Mouse (Mus musculus) heart, embryonic 13.5 days (tissue): ENCODE data around the gene Gm20431. TPM values are rescaled to one million over a fixed set of nuclear protein-coding genes. Genes with fewer than 3 reads are reported as not detected.

ENCODE experiments used
- ATAC-seq: fragments of 200-750 bp; cut with Nextera tagmentation; 2 replicates; pipeline ENCODE4 v1.8.0; 2017; ENCODE audit warnings: moderate TSS enrichment; ENCODE audit not compliant: insufficient number of reproducible peaks, low FRiP score, low TSS enrichment; ENCODE audit errors: extremely low read depth
- H3K27ac ChIP-seq: fragments of 300-500 bp; sonication (generic); replicated peaks from 2 replicates; pipeline ENCODE4 v1.5.1; 2015; ENCODE audit warnings: moderate library complexity, mild to moderate bottlenecking, inconsistent platforms
- H3K27me3 ChIP-seq: fragments of 300-500 bp; sonication (generic); replicated peaks from 2 replicates; pipeline ENCODE4 v1.6.1; 2015; ENCODE audit warnings: mild to moderate bottlenecking, inconsistent platforms
- H3K36me3 ChIP-seq: fragments of 300-500 bp; sonication (generic); 2 replicates; pipeline ENCODE4 v1.6.1; 2015; ENCODE audit warnings: mild to moderate bottlenecking, inconsistent platforms
- H3K4me1 ChIP-seq: fragments of 300-500 bp; sonication (generic); 2 replicates; pipeline ENCODE4 v1.6.1; 2015; ENCODE audit warnings: inconsistent platforms
- H3K4me2 ChIP-seq: fragments of 300-500 bp; sonication (generic); 2 replicates; pipeline ENCODE4 v1.6.1; 2015; ENCODE audit warnings: inconsistent platforms, mild to moderate bottlenecking, moderate library complexity
- H3K4me3 ChIP-seq: fragments of 300-500 bp; sonication (generic); 2 replicates; pipeline ENCODE4 v1.5.1; 2015; ENCODE audit warnings: moderate library complexity, mild to moderate bottlenecking, inconsistent platforms
- H3K9ac ChIP-seq: fragments of 300-500 bp; sonication (generic); 2 replicates; pipeline ENCODE4 v1.6.1; 2015; ENCODE audit warnings: inconsistent platforms, mild to moderate bottlenecking, moderate library complexity
- H3K9me3 ChIP-seq: fragments of 300-500 bp; sonication (generic); 2 replicates; pipeline ENCODE4 v1.6.1; 2016; ENCODE audit warnings: inconsistent platforms
- WGBS: fragments of 180-500 bp; shearing (Covaris S2); methylation state at CpG from one replicate; pipeline ENCODE4 v1.1.7; 2015; ENCODE audit warnings: mixed read lengths; 5-methylcytosine and 5-hydroxymethylcytosine counted together
- polyA plus RNA-seq: library from polyadenylated mRNA; unstranded; fragments of >200 nt; fragmentation: Nextera tagmentation; extraction: Ambion mirVana; gene quantifications from 2 replicates; pipeline ENCODE4 v1.2.1, GENCODE M21; 2015

Gene Gm20431
- polyA plus RNA-seq, 1 experiment from 2014 or later, result 4.5 TPM

DNA sequence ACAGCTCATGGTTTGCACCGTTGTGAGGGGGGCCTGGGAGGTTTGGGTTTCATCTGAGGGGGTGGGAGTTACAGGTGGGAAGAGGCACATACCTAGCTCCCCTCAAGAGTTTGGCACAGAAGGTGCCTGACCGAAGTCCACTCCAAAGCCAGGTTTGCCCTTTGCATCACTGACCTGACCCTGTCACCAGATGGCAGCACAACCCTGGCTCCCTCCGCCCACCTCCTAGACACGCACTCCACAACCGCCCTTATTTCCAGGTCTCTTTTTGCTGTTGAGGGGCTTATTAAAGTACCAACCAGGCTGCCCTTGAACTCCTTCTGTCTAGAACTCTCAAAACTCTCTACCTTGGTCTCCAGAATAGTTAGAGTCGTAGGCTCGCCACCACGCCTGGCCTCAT, 20.0 kb downstream of the Gm20431 start:
- WGBS, result 41% methylated on average over 8 of the region's 8 CpGs
- no peak for ATAC-seq

DNA sequence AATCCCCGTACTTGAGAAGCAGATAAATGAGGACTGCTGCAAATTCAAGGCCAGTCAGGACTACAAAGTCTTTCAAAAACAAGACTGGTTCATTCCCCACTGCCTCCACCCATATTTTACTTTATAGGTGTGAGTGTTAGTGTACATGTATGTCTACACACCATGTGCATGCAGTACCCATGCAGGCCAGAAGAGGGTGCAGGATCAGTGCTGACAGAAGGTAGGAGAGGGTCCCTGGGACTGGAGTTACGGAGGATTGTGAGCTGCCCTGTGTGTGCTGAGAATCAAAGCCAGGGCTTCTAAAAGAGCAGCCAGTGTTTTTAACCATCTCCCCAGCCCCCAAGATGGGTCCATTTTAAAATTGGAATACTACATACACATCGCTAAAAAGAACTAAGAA, 21.0 kb downstream of the Gm20431 start:
- Histone ChIP-seq H3K27me3 (no peaks in the 10 kb centered on the region), H3K4me1 (no peaks in the 10 kb centered on the region), H3K4me3 (no peak overlapping the region), H3K4me2 (no peak overlapping the region), H3K36me3 (peaks cover 31% of the 10 kb centered on the region), H3K9ac (no peak overlapping the region), H3K27ac (no peak overlapping the region), H3K9me3 (0 out of 2 replicates have a peak, but pooled peaks cover 5% of the 10 kb centered on the region)
- WGBS, result 73% methylated on average over 3 of the region's 3 CpGs
- ATAC-seq, result no peak

More for the DNA sequence above, 20.0 kb downstream of the Gm20431 start:
- no peaks in the 10 kb centered on the region for H3K27me3 ChIP-seq
- no peaks in the 10 kb centered on the region for H3K4me1 ChIP-seq
- no peak overlapping the region for H3K9ac ChIP-seq
- H3K9me3 ChIP-seq, result no peaks in the 10 kb centered on the region
- H3K4me2 ChIP-seq, result no peak overlapping the region
- H3K36me3 ChIP-seq, result peaks cover 41% of the 10 kb centered on the region
- H3K4me3 ChIP-seq, result no peak overlapping the region
- H3K27ac ChIP-seq, result no peak overlapping the region

DNA sequence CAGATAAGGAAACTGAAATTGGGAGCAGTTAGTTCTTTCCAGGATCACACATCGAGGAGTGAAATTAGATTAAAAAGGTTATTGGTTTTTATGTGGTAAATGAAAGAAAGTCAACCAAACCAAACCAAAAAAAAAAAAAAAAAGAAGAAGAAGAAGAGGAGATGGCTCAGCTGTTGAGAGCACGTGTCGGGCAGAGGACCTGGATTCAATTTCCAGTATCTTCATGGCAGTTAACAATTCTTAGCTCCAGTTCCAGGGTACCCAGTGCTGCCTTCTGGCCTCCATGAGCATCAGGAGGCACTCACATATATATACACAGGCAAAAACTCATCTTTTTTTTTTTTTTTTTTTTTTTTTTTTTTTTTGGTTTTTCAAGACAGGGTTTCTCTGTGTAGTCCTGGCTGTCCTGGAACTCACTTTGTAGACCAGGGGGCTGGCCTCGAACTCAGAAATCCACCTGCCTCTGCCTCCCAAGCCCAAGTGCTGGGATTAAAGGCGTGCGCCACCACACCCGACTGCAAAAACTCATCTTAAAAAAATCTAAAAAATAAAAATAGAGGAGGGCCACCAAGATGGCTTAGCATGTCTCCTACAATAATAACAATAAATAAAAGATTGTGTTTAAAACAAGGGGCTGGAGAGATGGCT, 26.3 kb downstream of the Gm20431 start:
- peak overlapping the region; percentile 60; the same call in 1 of the 2 replicates for H3K9ac ChIP-seq
- H3K4me1 ChIP-seq, result peaks cover 35% of the 10 kb centered on the region
- no peak overlapping the region for H3K27ac ChIP-seq
- no peaks in the 10 kb centered on the region for H3K36me3 ChIP-seq
- ATAC-seq, result no peak
- H3K9me3 ChIP-seq, result 0 out of 2 replicates have a peak, but pooled peaks cover 5% of the 10 kb centered on the region
- 70% methylated on average over 7 of the region's 7 CpGs for WGBS
- H3K4me2 ChIP-seq, result peak overlapping the region; percentile 70
- H3K27me3 ChIP-seq, result no peaks in the 10 kb centered on the region
- peak overlapping the region; percentile 42 for H3K4me3 ChIP-seq

DNA sequence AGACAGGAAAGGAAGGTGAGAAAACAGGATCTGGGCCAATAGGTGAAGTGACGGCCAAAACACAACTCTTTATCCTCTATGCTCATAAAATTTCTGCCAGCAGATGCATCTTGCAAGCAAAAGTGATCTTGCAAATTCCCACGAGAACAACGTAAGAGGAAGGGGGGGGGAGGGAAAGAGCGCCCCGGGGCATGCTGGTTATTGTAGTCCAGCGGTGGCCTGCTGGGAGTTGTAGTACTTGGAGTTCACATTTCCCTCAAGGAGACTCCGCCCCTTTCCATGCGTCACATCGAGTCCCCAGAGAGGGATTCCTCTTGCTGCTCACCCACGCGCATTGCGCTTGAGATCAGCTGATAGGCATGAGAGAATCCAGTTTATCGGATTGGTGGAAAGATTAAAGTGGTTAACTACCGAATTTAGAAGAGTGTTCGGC, 26.9 kb downstream of the Gm20431 start:
- Histone ChIP-seq H3K27ac (peak overlapping the region; percentile 91), H3K9ac (peak overlapping the region; percentile 73), H3K4me2 (peak overlapping the region; percentile 70), H3K27me3 (no peaks in the 10 kb centered on the region), H3K9me3 (0 out of 2 replicates have a peak, but pooled peaks cover 5% of the 10 kb centered on the region), H3K4me1 (peaks cover 41% of the 10 kb centered on the region), H3K4me3 (peak overlapping the region; percentile 42), H3K36me3 (no peaks in the 10 kb centered on the region)
- WGBS, result under 1% methylated on average over 15 of the region's 15 CpGs
- peak; percentile 75 for ATAC-seq

DNA sequence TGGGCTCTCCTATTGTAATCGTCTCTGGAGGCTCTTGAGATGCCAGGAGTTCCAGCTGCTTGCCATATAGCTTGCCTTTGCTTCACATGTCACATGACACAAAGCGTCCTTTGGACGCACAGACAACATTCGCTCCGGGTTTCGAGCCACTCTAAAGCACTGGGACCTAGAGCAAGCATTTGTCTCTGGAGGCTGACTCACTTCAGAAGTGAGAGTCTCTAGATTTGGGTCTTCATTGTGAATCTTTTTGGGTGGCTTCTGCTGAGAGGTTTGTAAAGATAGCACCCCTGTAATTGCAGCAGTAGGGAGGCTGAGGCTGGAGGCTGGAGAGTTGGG, 27.8 kb downstream of the Gm20431 start:
- 59% methylated on average over 6 of the region's 6 CpGs for WGBS
- no peaks in the 10 kb centered on the region for H3K27me3 ChIP-seq
- peak overlapping the region; percentile 73 for H3K9ac ChIP-seq
- H3K36me3 ChIP-seq, result no peaks in the 10 kb centered on the region
- H3K4me1 ChIP-seq, result peaks cover 50% of the 10 kb centered on the region
- ATAC-seq, result no peak
- H3K27ac ChIP-seq, result peak overlapping the region; percentile 91
- H3K9me3 ChIP-seq, result 0 out of 2 replicates have a peak, but pooled peaks cover 5% of the 10 kb centered on the region
- H3K4me2 ChIP-seq, result peak overlapping the region; percentile 70
- peak overlapping the region; percentile 42; the same call in 1 of the 2 replicates for H3K4me3 ChIP-seq

DNA sequence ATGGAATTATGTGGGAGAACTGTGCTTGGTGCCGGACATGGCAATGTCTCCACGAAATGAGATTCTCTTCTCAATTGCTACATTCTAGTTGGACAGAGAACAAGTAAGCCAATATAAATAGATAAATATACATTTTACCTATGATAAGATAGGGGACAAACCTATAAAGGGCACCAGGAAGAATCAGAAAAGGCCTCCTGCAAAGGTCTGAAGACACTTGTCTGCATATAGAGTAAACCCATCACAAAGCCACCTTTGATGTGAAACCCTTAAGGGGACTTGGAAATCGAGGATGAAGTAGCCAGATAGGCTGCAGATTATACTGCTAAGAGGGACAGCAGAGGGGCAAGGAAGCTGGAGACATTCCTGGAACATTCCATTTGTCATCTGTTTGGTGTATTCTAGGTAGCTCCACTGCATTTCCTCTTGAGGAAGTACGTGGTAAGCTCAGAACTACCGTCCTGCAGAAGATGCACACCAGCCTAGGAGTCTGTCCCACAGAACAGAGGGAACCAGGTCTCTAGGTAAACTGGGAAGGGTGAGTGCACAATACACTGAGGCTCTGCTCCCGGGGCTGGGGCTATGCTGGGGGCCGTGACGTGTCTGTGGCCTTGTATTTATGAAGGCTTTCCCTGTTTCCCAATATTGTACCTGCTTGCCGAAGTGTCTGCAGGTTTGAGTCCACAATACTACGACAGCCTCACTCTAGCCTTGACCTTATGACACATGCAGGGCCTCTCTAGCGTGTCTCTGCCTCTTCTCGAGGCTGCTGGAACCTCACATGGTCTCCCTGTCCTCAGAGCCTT, 28.4 kb downstream of the Gm20431 start:
- Histone ChIP-seq H3K9ac (peak overlapping the region; percentile 99), H3K4me1 (peaks cover 56% of the 10 kb centered on the region), H3K27ac (peak overlapping the region; percentile 91), H3K4me2 (peak overlapping the region; percentile 70), H3K36me3 (peaks cover 5% of the 10 kb centered on the region), H3K27me3 (no peaks in the 10 kb centered on the region), H3K9me3 (0 out of 2 replicates have a peak, but pooled peaks cover 5% of the 10 kb centered on the region), H3K4me3 (peak overlapping the region; percentile 86)
- no peak for ATAC-seq
- WGBS, result 60% methylated on average over 12 of the region's 12 CpGs

DNA sequence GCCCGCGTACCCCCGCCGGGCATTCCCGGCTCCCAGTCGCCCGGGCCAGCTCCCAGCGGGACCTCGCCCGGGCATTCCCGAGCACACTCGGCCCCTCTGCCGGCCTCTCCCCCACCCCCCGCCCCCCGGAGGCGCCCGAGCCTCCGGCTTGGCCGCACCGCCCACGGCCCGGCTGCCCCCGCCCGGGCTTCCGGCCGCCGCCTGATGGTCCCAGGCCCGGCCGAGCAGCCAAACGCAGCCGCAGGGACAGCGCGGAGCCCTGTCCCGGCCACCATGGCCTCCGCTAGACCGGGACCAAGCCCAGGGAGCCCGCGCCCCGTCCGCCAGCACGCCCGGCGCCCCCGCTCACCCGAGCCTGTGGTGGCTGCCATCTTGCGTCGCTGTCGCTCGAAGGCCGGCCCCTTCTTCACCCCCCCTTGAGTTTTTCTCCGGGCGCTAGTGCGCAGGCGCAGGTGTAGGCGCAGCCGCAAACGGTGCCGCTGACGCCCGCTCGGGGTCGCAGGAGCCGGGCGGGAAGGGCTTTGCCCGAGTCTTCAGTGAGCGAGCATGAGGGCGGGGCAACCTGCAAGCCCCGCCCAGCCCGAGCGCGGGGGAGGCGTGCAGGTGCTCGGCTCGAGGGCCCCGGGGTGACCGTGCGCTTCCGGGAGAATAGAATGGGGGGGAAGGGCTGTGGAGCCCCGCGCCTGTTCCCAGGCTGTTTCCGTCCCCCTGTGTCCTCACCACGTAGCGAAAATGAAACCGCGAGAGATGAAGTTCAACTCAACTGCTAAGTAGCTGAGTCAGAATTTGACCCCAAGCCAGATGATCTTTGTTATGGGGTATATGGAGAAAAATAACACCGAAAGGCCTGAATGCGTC, 29.5 kb downstream of the Gm20431 start, which contains the start of gene Ube2v1:
Ube2v1 (minus strand) TSS at position 505 of the 858 bp plus-strand sequence.
- Histone ChIP-seq H3K36me3 (peaks cover 16% of the 10 kb centered on the region), H3K9me3 (0 out of 2 replicates have a peak, but pooled peaks cover 5% of the 10 kb centered on the region), H3K4me1 (peaks cover 67% of the 10 kb centered on the region), H3K27me3 (no peaks in the 10 kb centered on the region), H3K27ac (peak within 1 kb of the TSS; percentile 91), H3K4me2 (peak within 1 kb of the TSS; percentile 97), H3K9ac (peak within 1 kb of the TSS; percentile 99), H3K4me3 (peak within 1 kb of the TSS; percentile 86)
- peak; percentile 80 for ATAC-seq
- WGBS, result under 1% methylated on average over 78 of the region's 87 CpGs

DNA sequence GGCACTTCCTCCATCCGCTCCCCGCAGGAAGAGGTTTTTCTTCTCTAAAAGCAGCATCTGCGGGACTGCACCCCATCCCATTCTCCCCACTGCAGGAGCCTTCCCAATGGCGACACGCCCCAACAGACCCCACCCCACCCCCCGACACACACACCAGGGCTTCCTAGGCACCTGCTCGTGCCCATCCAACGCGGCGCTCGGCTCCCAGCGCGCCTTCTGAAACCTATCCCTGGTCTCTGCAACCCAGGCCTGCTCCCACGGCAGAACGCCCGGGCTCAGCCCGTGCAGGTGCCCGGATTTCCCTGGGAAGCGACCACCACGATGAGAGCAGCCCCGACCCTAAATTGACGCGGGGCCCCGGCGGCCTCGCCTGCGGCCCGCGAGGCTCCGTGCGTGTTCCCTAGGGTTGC, 30.1 kb downstream of the Gm20431 start:
- no peak for ATAC-seq

DNA sequence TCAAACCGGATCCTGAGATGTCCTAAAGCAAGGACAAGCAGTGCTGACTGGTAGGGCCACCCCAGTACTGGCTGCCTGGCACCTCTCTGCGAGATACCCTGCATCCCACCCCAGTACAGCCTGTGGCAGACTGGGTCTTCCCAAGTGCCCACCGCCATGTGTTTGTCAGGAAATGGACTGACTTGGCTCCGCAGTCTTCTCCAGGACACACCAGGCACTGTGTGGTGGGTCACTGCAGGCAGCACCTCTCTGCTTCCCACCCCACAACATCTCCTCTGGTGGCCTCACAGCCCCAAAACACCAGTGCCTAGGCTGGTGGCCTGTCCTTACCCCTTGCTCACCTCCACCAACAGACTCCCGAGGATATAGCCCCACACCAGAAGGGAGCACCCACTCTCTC, 30.9 kb downstream of the Gm20431 start:
- peak overlapping the region; percentile 86 for H3K4me3 ChIP-seq
- peaks cover 76% of the 10 kb centered on the region for H3K4me1 ChIP-seq
- no peaks in the 10 kb centered on the region for H3K27me3 ChIP-seq
- H3K27ac ChIP-seq, result peak overlapping the region; percentile 91
- peak overlapping the region; percentile 99 for H3K9ac ChIP-seq
- WGBS, result 51% methylated on average over 5 of the region's 5 CpGs
- H3K9me3 ChIP-seq, result no peaks in the 10 kb centered on the region
- no peak for ATAC-seq
- peak overlapping the region; percentile 97 for H3K4me2 ChIP-seq
- H3K36me3 ChIP-seq, result peaks cover 20% of the 10 kb centered on the region

More for the DNA sequence above, 30.1 kb downstream of the Gm20431 start:
- 0 out of 2 replicates have a peak, but pooled peaks cover 5% of the 10 kb centered on the region for H3K9me3 ChIP-seq
- peaks cover 69% of the 10 kb centered on the region for H3K4me1 ChIP-seq
- peak overlapping the region; percentile 97 for H3K4me2 ChIP-seq
- peak overlapping the region; percentile 91 for H3K27ac ChIP-seq
- H3K4me3 ChIP-seq, result peak overlapping the region; percentile 86
- WGBS, result 1% methylated on average over 31 of the region's 31 CpGs
- H3K27me3 ChIP-seq, result no peaks in the 10 kb centered on the region
- peak overlapping the region; percentile 99 for H3K9ac ChIP-seq
- H3K36me3 ChIP-seq, result peaks cover 20% of the 10 kb centered on the region

DNA sequence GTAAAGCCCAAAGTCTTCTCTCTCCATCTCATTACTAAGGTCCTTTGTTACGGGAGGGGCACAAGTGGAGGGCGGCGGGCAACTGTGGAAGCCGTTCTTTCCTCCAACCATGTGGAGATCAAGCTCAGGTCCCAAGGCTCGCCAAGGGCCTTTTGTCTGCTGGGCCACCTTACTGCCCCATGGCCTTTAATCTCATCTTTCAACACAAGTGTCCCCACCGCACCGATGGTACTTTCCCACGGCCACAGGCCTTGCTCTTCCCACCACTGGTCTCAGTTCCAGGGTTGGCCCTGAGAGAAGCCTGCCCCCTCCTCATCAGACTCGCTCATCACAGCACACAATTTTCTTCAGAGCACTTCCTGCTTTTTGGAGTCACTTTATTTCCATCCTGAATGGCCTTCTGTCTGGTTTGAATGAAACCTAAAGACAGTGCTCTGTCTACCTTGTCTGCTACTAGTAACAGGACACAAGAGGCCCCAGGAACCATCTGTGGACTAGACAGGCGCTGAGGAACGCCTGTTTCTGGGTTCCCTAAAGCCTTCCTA, 31.6 kb downstream of the Gm20431 start:
- Histone ChIP-seq H3K9me3 (no peaks in the 10 kb centered on the region), H3K9ac (peak overlapping the region; percentile 99), H3K4me3 (peak overlapping the region; percentile 86), H3K4me2 (peak overlapping the region; percentile 97), H3K36me3 (peaks cover 20% of the 10 kb centered on the region), H3K27me3 (no peaks in the 10 kb centered on the region), H3K27ac (peak overlapping the region; percentile 91), H3K4me1 (peaks cover 80% of the 10 kb centered on the region)
- no peak for ATAC-seq
- WGBS, result 59% methylated on average over 11 of the region's 11 CpGs
